Mouse (Mus musculus): ENCODE measurements at regions not wholly inside any gene's neighbourhood (a gene's known extent, or its start where the extent isn't known, plus 50 kb on each side); places are given as distances from the start of the nearest gene placed in this dataset.

GRCm38 (mm10) chr9:32005348-32005747, 92.1 kb upstream of the Barx2 start:
- no peak for DNase-seq (ENCODE audit: low spot score)

- no peak for DNase-seq (ENCODE audit: low spot score)
Measured at GRCm38 (mm10) chr9:32006350-32006749, 93.1 kb upstream of the Barx2 start.

- DNase-seq (ENCODE audit: low spot score), result no peak
Measured at GRCm38 (mm10) chr9:32010953-32011770, 97.9 kb upstream of the Barx2 start.

- no peak for DNase-seq (ENCODE audit: low spot score)
Measured at GRCm38 (mm10) chr9:32016286-32016685, 99.7 kb upstream of the Arhgap32 start.

GRCm38 (mm10) chr9:32018020-32018419, 97.9 kb upstream of the Arhgap32 start:
- no peak for DNase-seq (ENCODE audit: low spot score)

GRCm38 (mm10) chr9:32019786-32020185, 96.2 kb upstream of the Arhgap32 start:
- DNase-seq (ENCODE audit: low spot score), result no peak

GRCm38 (mm10) chr9:32020942-32021731, 94.8 kb upstream of the Arhgap32 start:
- no peak for DNase-seq (ENCODE audit: low spot score)

- no peak for DNase-seq (ENCODE audit: low spot score)
Measured at GRCm38 (mm10) chr9:32021755-32022154, 94.2 kb upstream of the Arhgap32 start.

- DNase-seq (ENCODE audit: low spot score), result no peak
Measured at GRCm38 (mm10) chr9:32022996-32023395, 92.9 kb upstream of the Arhgap32 start.

GRCm38 (mm10) chr9:32024767-32025166, 91.2 kb upstream of the Arhgap32 start:
- DNase-seq (ENCODE audit: low spot score), result no peak

- no peak for DNase-seq (ENCODE audit: low spot score)
Measured at GRCm38 (mm10) chr9:32027962-32028361, 88.0 kb upstream of the Arhgap32 start.

- DNase-seq (ENCODE audit: low spot score), result no peak
Measured at GRCm38 (mm10) chr9:32029001-32029400, 86.9 kb upstream of the Arhgap32 start.

- DNase-seq (ENCODE audit: low spot score), result no peak
Measured at GRCm38 (mm10) chr9:32029786-32030185, 86.2 kb upstream of the Arhgap32 start.

GRCm38 (mm10) chr9:32030203-32030602, 85.7 kb upstream of the Arhgap32 start:
- no peak for DNase-seq (ENCODE audit: low spot score)

- no peak for DNase-seq (ENCODE audit: low spot score)
Measured at GRCm38 (mm10) chr9:32031950-32032453, 83.9 kb upstream of the Arhgap32 start.

- DNase-seq (ENCODE audit: low spot score), result peak; percentile 5
Measured at GRCm38 (mm10) chr9:32032521-32033185, 83.3 kb upstream of the Arhgap32 start.

GRCm38 (mm10) chr9:32033937-32034336, 82.0 kb upstream of the Arhgap32 start:
- no peak for DNase-seq (ENCODE audit: low spot score)

- no peak for DNase-seq (ENCODE audit: low spot score)
Measured at GRCm38 (mm10) chr9:32039999-32040398, 75.9 kb upstream of the Arhgap32 start.

GRCm38 (mm10) chr9:32043344-32043743, 72.6 kb upstream of the Arhgap32 start:
- no peak for DNase-seq (ENCODE audit: low spot score)

GRCm38 (mm10) chr9:32046791-32047190, 69.1 kb upstream of the Arhgap32 start:
- DNase-seq (ENCODE audit: low spot score), result no peak

GRCm38 (mm10) chr9:32048941-32049340, 67.0 kb upstream of the Arhgap32 start:
- DNase-seq (ENCODE audit: low spot score), result no peak

GRCm38 (mm10) chr9:32049546-32049945, 66.4 kb upstream of the Arhgap32 start:
- no peak for DNase-seq (ENCODE audit: low spot score)

Measured in T-cell, adult 2 months (primary cell).